Mouse (Mus musculus): ENCODE measurements around the gene Cacng3. TPM values are rescaled to one million over a fixed set of nuclear protein-coding genes. Genes with fewer than 3 reads are reported as not detected.

Cacng3 gene
- polyA plus RNA-seq, 1 experiment: not detected

- H3K36me3 ChIP-seq (ENCODE audit: control insufficient read depth, insufficient read depth): no peaks in the 10 kb centered on the region
Observed at GRCm38 (mm10) chr7:122631151-122631550, 39.1 kb upstream of the Cacng3 start.

GRCm38 (mm10) chr7:122632946-122633345 is 37.3 kb upstream of the Cacng3 start:
- Histone ChIP-seq H3K79me2 (ENCODE audit: control insufficient read depth, insufficient read depth) (no peaks in the 10 kb centered on the region), H3K27me3 (ENCODE audit: control insufficient read depth, insufficient read depth, insufficient read length) (no peaks in the 10 kb centered on the region), H3ac (ENCODE audit: control insufficient read depth, insufficient read length, low read depth) (no peak overlapping the region), H3K79me3 (ENCODE audit: low read depth) (no peaks in the 10 kb centered on the region), H3K36me3 (ENCODE audit: control insufficient read depth, insufficient read depth) (no peaks in the 10 kb centered on the region), H3K4me3 (ENCODE audit: insufficient read depth, poor library complexity, severe bottlenecking) (no peak overlapping the region)
- no peak for TF ChIP-seq USF1 (IDR thresholded peaks at IDR 0.05; ENCODE audit: low read depth)
- no peak for TF ChIP-seq MYOG (IDR thresholded peaks at IDR 0.05; ENCODE audit: control insufficient read depth, extremely low read depth, insufficient read length)
- TF ChIP-seq MYOD1 (IDR thresholded peaks at IDR 0.05; ENCODE audit: control insufficient read depth, insufficient read length, low read depth): no peak
- TF ChIP-seq CEBPB (IDR thresholded peaks at IDR 0.05; ENCODE audit: low read depth): no peak
- no peak for TF ChIP-seq FOSL1 (IDR thresholded peaks at IDR 0.05; ENCODE audit: insufficient read depth, low read length, poor library complexity, severe bottlenecking)
- TF ChIP-seq MAX (IDR thresholded peaks at IDR 0.05): no peak
- no peak for TF ChIP-seq CTCF (IDR thresholded peaks at IDR 0.05; ENCODE audit: control insufficient read depth, insufficient read depth, insufficient read length)

More at GRCm38 (mm10) chr7:122631151-122631550, 39.1 kb upstream of the Cacng3 start:
- H3ac ChIP-seq (ENCODE audit: control insufficient read depth, insufficient read length, low read depth): no peak overlapping the region
- H3K27me3 ChIP-seq (ENCODE audit: control insufficient read depth, insufficient read depth, insufficient read length): no peaks in the 10 kb centered on the region
- no peaks in the 10 kb centered on the region for H3K79me2 ChIP-seq (ENCODE audit: control insufficient read depth, insufficient read depth)
- H3K79me3 ChIP-seq (ENCODE audit: low read depth): no peaks in the 10 kb centered on the region
- TF ChIP-seq CTCF (IDR thresholded peaks at IDR 0.05; ENCODE audit: control insufficient read depth, insufficient read depth, insufficient read length): no peak
- TF ChIP-seq USF1 (IDR thresholded peaks at IDR 0.05; ENCODE audit: low read depth): no peak
- no peak for TF ChIP-seq MYOG (IDR thresholded peaks at IDR 0.05; ENCODE audit: control insufficient read depth, extremely low read depth, insufficient read length)
- no peak for TF ChIP-seq MYOD1 (IDR thresholded peaks at IDR 0.05; ENCODE audit: control insufficient read depth, insufficient read length, low read depth)
- TF ChIP-seq CEBPB (IDR thresholded peaks at IDR 0.05; ENCODE audit: low read depth): no peak
- TF ChIP-seq FOSL1 (IDR thresholded peaks at IDR 0.05; ENCODE audit: insufficient read depth, low read length, poor library complexity, severe bottlenecking): no peak
- TF ChIP-seq MAX (IDR thresholded peaks at IDR 0.05): no peak
- no peak overlapping the region for H3K4me3 ChIP-seq (ENCODE audit: insufficient read depth, poor library complexity, severe bottlenecking)

- Histone ChIP-seq H3K4me3 (ENCODE audit: insufficient read depth, poor library complexity, severe bottlenecking) (no peak overlapping the region), H3K79me2 (ENCODE audit: control insufficient read depth, insufficient read depth) (no peaks in the 10 kb centered on the region), H3K27me3 (ENCODE audit: control insufficient read depth, insufficient read depth, insufficient read length) (no peaks in the 10 kb centered on the region), H3ac (ENCODE audit: control insufficient read depth, insufficient read length, low read depth) (no peak overlapping the region), H3K36me3 (ENCODE audit: control insufficient read depth, insufficient read depth) (no peaks in the 10 kb centered on the region), H3K79me3 (ENCODE audit: low read depth) (no peaks in the 10 kb centered on the region)
- no peak for TF ChIP-seq FOSL1 (IDR thresholded peaks at IDR 0.05; ENCODE audit: insufficient read depth, low read length, poor library complexity, severe bottlenecking)
- no peak for TF ChIP-seq MYOG (IDR thresholded peaks at IDR 0.05; ENCODE audit: control insufficient read depth, extremely low read depth, insufficient read length)
Observed at GRCm38 (mm10) chr7:122633463-122633862, 36.8 kb upstream of the Cacng3 start.

- H3K27me3 ChIP-seq (ENCODE audit: control insufficient read depth, insufficient read depth, insufficient read length): peaks cover 30% of the 10 kb centered on the region
- TF ChIP-seq MYOD1 (IDR thresholded peaks at IDR 0.05; ENCODE audit: control insufficient read depth, insufficient read length, low read depth) (no peak), CTCF (IDR thresholded peaks at IDR 0.05; ENCODE audit: control insufficient read depth, insufficient read depth, insufficient read length) (no peak), FOSL1 (IDR thresholded peaks at IDR 0.05; ENCODE audit: insufficient read depth, low read length, poor library complexity, severe bottlenecking) (no peak)
- no peak overlapping the region for H3ac ChIP-seq (ENCODE audit: control insufficient read depth, insufficient read length, low read depth)
- no peaks in the 10 kb centered on the region for H3K79me2 ChIP-seq (ENCODE audit: control insufficient read depth, insufficient read depth)
- no peak overlapping the region for H3K4me3 ChIP-seq (ENCODE audit: insufficient read depth, poor library complexity, severe bottlenecking)
- H3K36me3 ChIP-seq (ENCODE audit: control insufficient read depth, insufficient read depth): no peaks in the 10 kb centered on the region
- no peaks in the 10 kb centered on the region for H3K79me3 ChIP-seq (ENCODE audit: low read depth)
Observed at GRCm38 (mm10) chr7:122643676-122644075, 26.6 kb upstream of the Cacng3 start.

GRCm38 (mm10) chr7:122649306-122649705 is 21.0 kb upstream of the Cacng3 start:
- Histone ChIP-seq H3K79me3 (ENCODE audit: low read depth) (no peaks in the 10 kb centered on the region), H3K4me3 (ENCODE audit: insufficient read depth, poor library complexity, severe bottlenecking) (no peak overlapping the region), H3K27me3 (ENCODE audit: control insufficient read depth, insufficient read depth, insufficient read length) (peaks cover 22% of the 10 kb centered on the region), H3K36me3 (ENCODE audit: control insufficient read depth, insufficient read depth) (no peaks in the 10 kb centered on the region), H3ac (ENCODE audit: control insufficient read depth, insufficient read length, low read depth) (no peak overlapping the region), H3K79me2 (ENCODE audit: control insufficient read depth, insufficient read depth) (no peaks in the 10 kb centered on the region)
- no peak for TF ChIP-seq MYOG (IDR thresholded peaks at IDR 0.05; ENCODE audit: control insufficient read depth, extremely low read depth, insufficient read length)
- no peak for TF ChIP-seq FOSL1 (IDR thresholded peaks at IDR 0.05; ENCODE audit: insufficient read depth, low read length, poor library complexity, severe bottlenecking)
- TF ChIP-seq USF1 (IDR thresholded peaks at IDR 0.05; ENCODE audit: low read depth): no peak

GRCm38 (mm10) chr7:122652523-122652922 is 17.8 kb upstream of the Cacng3 start:
- no peak overlapping the region for H3K4me3 ChIP-seq (ENCODE audit: insufficient read depth, poor library complexity, severe bottlenecking)
- no peaks in the 10 kb centered on the region for H3K79me3 ChIP-seq (ENCODE audit: low read depth)
- no peaks in the 10 kb centered on the region for H3K79me2 ChIP-seq (ENCODE audit: control insufficient read depth, insufficient read depth)
- no peaks in the 10 kb centered on the region for H3K36me3 ChIP-seq (ENCODE audit: control insufficient read depth, insufficient read depth)
- no peak overlapping the region for H3ac ChIP-seq (ENCODE audit: control insufficient read depth, insufficient read length, low read depth)
- TF ChIP-seq CEBPB (IDR thresholded peaks at IDR 0.05; ENCODE audit: low read depth) (no peak), CTCF (IDR thresholded peaks at IDR 0.05; ENCODE audit: control insufficient read depth, insufficient read depth, insufficient read length) (no peak), MAX (IDR thresholded peaks at IDR 0.05) (no peak), USF1 (IDR thresholded peaks at IDR 0.05; ENCODE audit: low read depth) (no peak), MYOG (IDR thresholded peaks at IDR 0.05; ENCODE audit: control insufficient read depth, extremely low read depth, insufficient read length) (no peak), FOSL1 (IDR thresholded peaks at IDR 0.05; ENCODE audit: insufficient read depth, low read length, poor library complexity, severe bottlenecking) (no peak)
- H3K27me3 ChIP-seq (ENCODE audit: control insufficient read depth, insufficient read depth, insufficient read length): peaks cover 7% of the 10 kb centered on the region

All from C2C12 (cell line).